Mouse (Mus musculus) cerebellum, postnatal 36 days (tissue): ENCODE results near the gene Akr1c14.
"Not testable (repeated sequence)": the region's sequence is repeated elsewhere in the genome, so short reads cannot be mapped to it uniquely, and the experiment has no call there.

ENCODE experiments used
- DNase-seq, 2 experiments: peaks; one replicate each; pipeline ENCODE4 v3.0.0; 2021 to 2022; ENCODE audit warnings: mixed read lengths in 2 of 2

Akr1c14 gene

DNA sequence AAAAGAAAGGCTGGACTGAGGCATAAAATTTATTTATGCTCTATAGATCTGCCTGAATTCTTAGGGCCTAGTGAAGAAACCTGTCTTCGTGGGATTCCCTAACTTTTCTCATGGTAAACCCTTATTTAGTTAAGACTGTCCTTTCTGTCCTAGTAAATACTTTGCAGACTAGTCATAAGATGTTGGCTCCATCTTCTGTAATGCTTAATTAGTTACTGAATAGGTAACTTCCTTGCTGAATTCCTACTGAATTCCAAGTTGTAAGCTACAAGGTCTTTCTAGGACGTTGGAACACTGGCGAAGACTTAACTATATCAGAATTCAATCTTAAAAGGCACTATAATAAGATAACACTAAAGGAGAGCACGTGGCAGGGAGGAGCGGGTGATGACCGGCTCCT lies 75.7 kb downstream of the Akr1c14 start:
- not testable (repeated sequence) for DNase-seq

DNA sequence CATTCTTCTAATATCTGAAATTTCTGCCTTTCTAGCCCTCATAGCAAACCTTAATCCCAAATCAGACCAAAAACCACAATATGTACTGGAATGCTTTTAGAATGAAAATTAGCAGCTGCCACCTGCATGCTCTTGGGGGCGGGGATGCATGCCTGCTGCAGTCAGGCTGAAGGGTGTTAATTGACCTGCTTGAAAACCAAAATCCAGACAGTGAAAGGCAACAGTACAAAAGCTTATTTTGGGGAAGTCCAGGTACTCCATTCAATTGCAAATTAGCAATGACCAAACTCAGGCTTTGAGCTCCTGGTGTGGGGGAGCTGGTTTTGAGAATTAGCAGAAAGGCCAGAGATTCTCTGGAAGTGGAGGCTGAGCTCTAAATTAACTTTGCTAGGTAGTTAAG lies 77.0 kb downstream of the Akr1c14 start:
- DNase-seq = not testable (repeated sequence)

DNA sequence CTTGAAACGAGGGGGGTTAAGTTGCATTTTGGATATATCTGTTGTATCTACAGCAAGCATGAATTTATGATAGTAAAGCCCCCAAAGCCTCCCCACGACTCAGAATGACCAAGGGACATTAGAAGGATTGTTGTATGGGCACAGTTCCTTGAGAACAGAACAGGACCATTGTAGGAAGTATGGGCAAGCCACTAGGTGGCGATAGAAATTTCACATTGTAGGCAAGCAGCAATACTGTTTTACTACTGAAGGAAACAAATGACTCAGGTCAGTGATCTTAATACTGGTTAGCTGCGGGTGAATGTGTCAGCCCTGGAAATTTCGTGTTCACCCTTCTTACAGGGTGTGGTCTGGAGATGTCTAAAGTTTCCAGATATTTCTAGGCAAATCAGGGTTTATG lies 80.3 kb downstream of the Akr1c14 start:
- DNase-seq = peak in 1 of 2 experiments; percentile 3

DNA sequence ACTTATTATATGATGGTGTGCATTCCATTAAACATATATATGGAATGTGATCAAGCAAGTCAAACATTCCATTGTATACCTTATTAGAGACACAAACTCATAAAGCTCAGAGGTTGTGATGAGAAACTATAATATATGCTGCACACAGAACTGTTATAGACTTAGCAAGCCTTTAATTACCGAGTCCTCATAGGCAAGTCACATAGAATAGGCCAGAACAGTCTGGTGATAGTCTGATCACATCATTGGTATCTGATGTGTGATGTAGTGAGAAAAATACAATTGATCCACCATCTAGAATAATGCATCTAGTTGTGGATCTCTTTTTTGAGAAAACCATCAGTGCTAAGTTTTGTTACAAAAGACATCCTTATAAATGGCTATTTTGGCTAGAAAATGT lies 82.5 kb downstream of the Akr1c14 start:
- no peak for DNase-seq

DNA sequence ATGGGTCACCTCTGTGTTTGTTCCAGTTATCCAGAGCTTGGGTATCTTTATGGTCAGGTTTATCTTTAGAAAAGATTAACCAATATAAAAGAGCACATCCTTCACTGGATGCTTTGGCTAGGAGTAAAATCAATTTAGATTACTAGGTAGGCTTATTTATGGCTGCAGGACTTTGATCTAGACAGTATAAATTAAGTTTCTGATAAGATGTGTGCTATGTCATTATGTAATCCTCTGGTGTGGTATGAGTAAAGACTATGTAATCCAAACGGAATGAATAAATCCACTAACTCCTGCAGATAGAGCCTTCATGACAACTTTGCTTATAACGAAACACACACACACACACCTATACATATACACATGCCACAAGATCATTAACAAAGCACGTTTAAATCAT lies 82.9 kb downstream of the Akr1c14 start:
- no peak for DNase-seq

DNA sequence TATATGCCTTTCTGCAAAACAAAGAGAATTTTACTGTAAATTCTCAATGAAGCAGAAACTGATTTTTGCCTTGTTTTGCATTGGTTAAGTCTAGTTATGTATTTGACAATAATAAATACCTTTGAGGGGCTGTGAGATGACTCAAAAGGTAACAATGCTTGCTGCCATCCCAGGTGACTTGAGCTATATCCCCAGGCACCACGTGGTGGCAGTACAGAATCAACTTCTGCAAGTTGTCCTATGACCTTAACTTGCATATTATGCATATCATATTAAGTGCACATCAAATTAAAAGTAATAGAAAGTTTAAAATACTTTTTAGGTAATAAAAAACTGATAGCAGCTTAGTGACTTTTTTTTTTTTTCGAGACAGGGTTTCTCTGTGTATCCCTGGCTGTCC lies 84.3 kb downstream of the Akr1c14 start:
- no peak for DNase-seq
